ENCODE assay signal across 15 mouse cellular contexts in genomic region chr4:137923052-137923451, GRCm38 (mm10).
"Had no signal": no experiment of that assay in that cellular context is flagged by ENCODE, and none has a peak within 500 bp of the region (broad histone marks: within the 10 kb centered on the region; RNA-seq: fewer than 3 reads in every experiment).

No protein-coding gene starts in this region.

- H3K4me2 ChIP-seq: lung, embryonic 14.5 days; midbrain, embryonic 11.5 days; midbrain, embryonic 13.5 days; midbrain, embryonic 15.5 days; neural tube, embryonic 12.5 days; stomach, embryonic 15.5 days had no signal

- H3K27ac ChIP-seq: midbrain, embryonic 13.5 days; midbrain, embryonic 15.5 days; neural tube, embryonic 12.5 days; stomach, embryonic 15.5 days; stomach, postnatal 0 days had no signal

- H3K4me3 ChIP-seq: megakaryocyte, embryonic 14.5 days; midbrain, embryonic 13.5 days; midbrain, embryonic 15.5 days; neural tube, embryonic 12.5 days; stomach, embryonic 15.5 days had no signal

- DNase-seq: lung, adult 18-20 months; lung, embryonic 14.5 days; lung, postnatal 10 days; lung, postnatal 4 days; right cerebral cortex, postnatal 14 days; thymus, adult 2 months; thymus, postnatal 25 days; thymus, postnatal 4 days had no signal

- H3K9ac ChIP-seq: lung, embryonic 14.5 days; midbrain, embryonic 13.5 days; midbrain, embryonic 15.5 days; neural tube, embryonic 12.5 days; stomach, embryonic 15.5 days had no signal

- H3K36me3 ChIP-seq: midbrain, embryonic 13.5 days; midbrain, embryonic 15.5 days had no signal

- H3K27me3 ChIP-seq: midbrain, embryonic 13.5 days; midbrain, embryonic 15.5 days; neural tube, embryonic 12.5 days; stomach, embryonic 15.5 days had no signal

- ATAC-seq: midbrain, embryonic 13.5 days; midbrain, embryonic 15.5 days had no signal

- H3K9me3 ChIP-seq: megakaryocyte, embryonic 14.5 days; midbrain, embryonic 13.5 days; midbrain, embryonic 15.5 days; neural tube, embryonic 12.5 days; stomach, embryonic 15.5 days had no signal
